Mouse (Mus musculus): ENCODE results near the gene Cd274.

DNA sequence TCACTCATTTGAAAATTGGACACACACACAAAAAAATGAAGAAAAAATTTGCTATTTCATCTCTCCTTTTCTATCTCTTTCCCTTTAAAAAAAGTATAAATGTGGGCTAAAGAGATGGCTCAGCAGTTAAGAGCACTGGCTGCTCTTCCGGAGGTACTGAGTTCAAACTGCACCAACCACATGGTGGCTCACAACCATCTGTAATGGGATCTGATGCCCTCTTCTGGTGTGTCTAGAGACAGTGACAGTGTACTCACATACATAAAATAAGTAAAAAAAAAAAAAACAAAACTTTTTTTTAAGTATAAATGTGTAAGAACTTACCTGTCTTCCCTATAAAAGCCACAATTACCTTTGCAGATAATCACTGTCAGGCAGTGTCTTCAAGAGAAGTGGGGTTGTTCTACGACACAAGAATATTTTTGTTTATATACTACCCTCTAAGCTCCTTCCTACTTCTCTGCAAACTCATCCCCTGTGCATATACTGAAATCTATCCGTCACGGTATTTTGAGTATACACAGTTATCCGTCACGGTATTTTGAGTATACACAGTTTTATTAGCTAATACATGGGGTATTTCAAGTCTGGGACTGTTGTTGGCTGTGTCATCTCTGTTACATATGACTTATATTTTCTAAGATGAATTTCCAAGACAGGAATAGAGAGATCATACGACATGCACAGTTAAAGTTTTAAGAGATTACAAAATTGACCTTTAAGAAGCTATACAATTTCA is 3.5 kb downstream of the Cd274 start:
- TF ChIP-seq SRF (IDR thresholded peaks at IDR 0.05; ENCODE audit: control insufficient read depth, insufficient read length, low read depth) (no peak), TCF12 (IDR thresholded peaks at IDR 0.05; ENCODE audit: insufficient read depth, poor library complexity, severe bottlenecking) (no peak), POLR2A (IDR thresholded peaks at IDR 0.05; ENCODE audit: insufficient read length, low read depth) (no peak), E2F4 (IDR thresholded peaks at IDR 0.05; ENCODE audit: insufficient read depth) (no peak), MYOD1 (IDR thresholded peaks at IDR 0.05; ENCODE audit: control insufficient read depth in 1 of 3, insufficient read length in 2 of 3, low read depth in 2 of 3) (no peak), MYOG (IDR thresholded peaks at IDR 0.05; ENCODE audit: control insufficient read depth in 1 of 3, insufficient read depth in 1 of 3, insufficient read length in 2 of 3, low read depth in 2 of 3) (no peak), CEBPB (IDR thresholded peaks at IDR 0.05; ENCODE audit: insufficient read depth, poor library complexity, severe bottlenecking) (no peak)
